Mouse (Mus musculus) heart, embryonic 12.5 days (tissue): ENCODE measurements around the gene Slco3a1. TPM values are rescaled to one million over a fixed set of nuclear protein-coding genes. Genes with fewer than 3 reads are reported as not detected.

Experiments
- ATAC-seq: fragments of 200-750 bp; cut with Nextera tagmentation; 2 replicates; pipeline ENCODE4 v1.8.0; 2017; ENCODE audit warnings: moderate TSS enrichment, moderate library complexity; ENCODE audit not compliant: insufficient number of reproducible peaks, low FRiP score
- H3K27ac ChIP-seq: fragments of 300-500 bp; sonication (generic); 2 replicates; pipeline ENCODE4 v1.5.1; 2016; ENCODE audit warnings: mild to moderate bottlenecking, moderate library complexity; ENCODE audit not compliant: poor library complexity, severe bottlenecking
- H3K27me3 ChIP-seq: fragments of 300-500 bp; sonication (generic); replicated peaks from 2 replicates; pipeline ENCODE4 v1.6.1; 2016; ENCODE audit warnings: mild to moderate bottlenecking, moderate library complexity
- H3K36me3 ChIP-seq: fragments of 300-500 bp; sonication (generic); 2 replicates; pipeline ENCODE4 v1.6.1; 2016; ENCODE audit warnings: mild to moderate bottlenecking, moderate library complexity
- H3K4me1 ChIP-seq: fragments of 300-500 bp; sonication (generic); replicated peaks from 2 replicates; pipeline ENCODE4 v1.6.1; 2016; ENCODE audit warnings: mild to moderate bottlenecking
- H3K4me2 ChIP-seq: fragments of 300-500 bp; sonication (generic); 2 replicates; pipeline ENCODE4 v1.6.1; 2016; ENCODE audit warnings: mild to moderate bottlenecking, moderate library complexity
- H3K4me3 ChIP-seq: fragments of 300-500 bp; sonication (generic); 2 replicates; pipeline ENCODE4 v1.5.1; 2016; ENCODE audit warnings: mild to moderate bottlenecking
- H3K9ac ChIP-seq: fragments of 300-500 bp; sonication (generic); 2 replicates; pipeline ENCODE4 v1.6.1; 2016; ENCODE audit warnings: mild to moderate bottlenecking, moderate library complexity
- H3K9me3 ChIP-seq: fragments of 300-500 bp; sonication (generic); replicated peaks from 2 replicates; pipeline ENCODE4 v1.6.1; 2016; ENCODE audit warnings: mild to moderate bottlenecking, moderate library complexity
- WGBS: fragments of 180-500 bp; shearing (Covaris S2); methylation state at CpG from one replicate; pipeline ENCODE4 v1.1.7; 2016; 5-methylcytosine and 5-hydroxymethylcytosine counted together
- polyA plus RNA-seq: library from polyadenylated mRNA; unstranded; fragments of >200 nt; fragmentation: Nextera tagmentation; extraction: Ambion mirVana; gene quantifications from 2 replicates; pipeline ENCODE4 v1.2.1, GENCODE M21; 2016

The Slco3a1 gene
- polyA plus RNA-seq, 1 experiment from 2014 or later = 29.8 TPM

DNA sequence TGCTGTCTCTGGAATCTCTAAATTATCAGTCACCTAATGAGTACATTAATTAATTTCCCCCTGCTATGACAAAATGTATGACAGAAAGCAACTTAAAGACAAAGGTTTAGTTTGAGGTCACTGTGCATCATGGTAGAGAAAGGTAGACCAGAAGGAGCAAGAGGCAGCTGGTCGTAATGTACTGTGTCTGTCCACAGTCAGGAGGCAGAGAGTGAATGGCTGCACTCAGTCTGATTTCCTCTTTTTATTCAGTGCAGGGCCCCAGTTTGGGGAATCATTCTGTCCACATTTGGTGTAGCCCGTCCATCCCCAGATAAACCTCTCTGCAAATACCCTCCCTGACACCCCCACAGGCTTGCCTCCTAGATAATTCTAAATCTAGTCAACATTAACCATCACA is 68.9 kb downstream of the Slco3a1 start:
- ATAC-seq = no peak
- Histone ChIP-seq H3K9ac (no peak overlapping the region), H3K9me3 (no peaks in the 10 kb centered on the region), H3K36me3 (no peaks in the 10 kb centered on the region), H3K4me3 (no peak overlapping the region), H3K27me3 (no peaks in the 10 kb centered on the region), H3K4me1 (peaks cover 21% of the 10 kb centered on the region), H3K27ac (no peak overlapping the region), H3K4me2 (no peak overlapping the region)
- WGBS = 72% methylated on average over 2 of the region's 2 CpGs

DNA sequence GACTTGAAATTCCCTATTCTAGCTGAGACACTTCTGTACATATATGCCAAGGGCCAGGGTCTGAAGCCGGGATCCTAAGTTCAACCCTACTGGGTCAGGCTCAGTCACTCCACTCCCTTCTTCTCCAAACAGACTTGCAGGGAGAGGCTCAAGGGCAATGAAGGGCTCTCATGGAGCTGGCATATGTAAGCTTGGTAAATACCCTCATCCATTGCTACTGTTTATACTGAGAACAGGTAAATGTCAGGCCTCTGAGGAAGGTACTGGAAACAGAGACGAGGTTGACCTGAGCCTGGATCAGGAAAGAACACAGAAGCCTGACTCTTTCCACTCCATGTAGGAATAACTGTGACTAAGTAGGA is 70.6 kb downstream of the Slco3a1 start:
- no peaks in the 10 kb centered on the region for H3K9me3 ChIP-seq
- H3K4me1 ChIP-seq = peaks cover 23% of the 10 kb centered on the region
- no peak overlapping the region for H3K9ac ChIP-seq
- ATAC-seq = no peak
- no peak overlapping the region for H3K27ac ChIP-seq
- 90% methylated on average over 2 of the region's 2 CpGs for WGBS
- no peaks in the 10 kb centered on the region for H3K27me3 ChIP-seq
- no peaks in the 10 kb centered on the region for H3K36me3 ChIP-seq
- no peak overlapping the region for H3K4me2 ChIP-seq
- H3K4me3 ChIP-seq = no peak overlapping the region

DNA sequence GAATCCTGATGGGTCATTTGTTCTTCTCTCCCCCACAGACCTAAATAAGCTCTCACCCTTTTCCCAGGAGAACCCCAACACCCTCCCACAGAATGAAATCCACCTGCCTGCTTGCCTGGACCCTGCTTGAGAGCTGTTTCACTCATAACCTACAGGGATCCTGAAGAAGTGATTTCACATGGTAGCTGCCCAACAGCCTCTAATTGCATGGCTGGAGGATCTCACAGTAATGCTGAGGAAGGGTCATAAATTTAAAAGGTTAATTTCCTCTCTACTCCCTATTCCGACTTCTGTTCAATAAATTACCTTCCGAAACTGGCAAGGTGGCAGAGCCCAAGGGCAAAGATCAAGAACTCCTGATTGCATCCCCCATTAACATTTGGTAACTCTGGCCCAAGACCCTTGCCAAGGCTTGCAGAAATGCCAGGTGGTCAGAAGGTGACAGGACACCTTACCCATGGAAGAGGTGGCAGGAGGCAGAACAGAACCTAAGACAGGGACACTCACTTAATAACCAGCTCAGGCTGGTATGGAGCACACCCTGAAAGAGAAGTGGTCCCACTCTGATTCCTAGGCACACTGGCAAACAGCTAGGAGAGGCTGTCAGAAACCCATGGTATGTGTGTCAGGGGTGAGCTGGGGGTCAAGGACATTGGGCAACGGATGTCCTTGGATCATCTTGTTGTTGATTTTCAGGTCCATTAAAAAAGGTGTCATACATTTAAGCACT is 71.1 kb downstream of the Slco3a1 start:
- Histone ChIP-seq H3K9ac (no peak overlapping the region), H3K36me3 (no peaks in the 10 kb centered on the region), H3K9me3 (no peaks in the 10 kb centered on the region), H3K4me3 (no peak overlapping the region), H3K27me3 (no peaks in the 10 kb centered on the region), H3K27ac (no peak overlapping the region), H3K4me1 (peaks cover 18% of the 10 kb centered on the region; the same call in 1 of the 2 replicates), H3K4me2 (no peak overlapping the region)
- no peak for ATAC-seq
- 81% methylated on average over 3 of the region's 3 CpGs for WGBS

DNA sequence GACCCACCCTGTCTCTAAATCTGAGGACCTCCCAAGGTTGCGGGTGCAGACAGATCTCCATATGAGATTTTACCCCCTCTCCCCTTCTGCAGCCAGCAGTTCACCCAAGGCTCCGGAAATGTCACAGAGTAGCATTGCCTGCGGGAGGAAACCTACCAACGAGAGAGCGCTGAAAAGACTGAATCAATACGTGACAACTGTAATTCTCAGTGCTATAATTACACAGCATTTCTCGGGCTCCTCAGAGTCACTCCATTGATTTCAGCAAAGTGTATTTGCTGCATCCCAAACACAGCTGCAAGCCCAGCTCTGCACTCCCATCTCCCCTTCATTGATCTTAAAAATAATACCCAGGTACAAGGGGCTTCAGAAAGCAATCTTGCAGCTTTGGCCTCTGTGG is 82.8 kb downstream of the Slco3a1 start:
- Histone ChIP-seq H3K4me3 (no peak overlapping the region), H3K36me3 (no peaks in the 10 kb centered on the region), H3K27me3 (no peaks in the 10 kb centered on the region), H3K27ac (no peak overlapping the region), H3K4me2 (no peak overlapping the region), H3K4me1 (peaks cover 50% of the 10 kb centered on the region), H3K9ac (no peak overlapping the region), H3K9me3 (no peaks in the 10 kb centered on the region)
- WGBS = 60% methylated on average over 7 of the region's 7 CpGs
- ATAC-seq = no peak

DNA sequence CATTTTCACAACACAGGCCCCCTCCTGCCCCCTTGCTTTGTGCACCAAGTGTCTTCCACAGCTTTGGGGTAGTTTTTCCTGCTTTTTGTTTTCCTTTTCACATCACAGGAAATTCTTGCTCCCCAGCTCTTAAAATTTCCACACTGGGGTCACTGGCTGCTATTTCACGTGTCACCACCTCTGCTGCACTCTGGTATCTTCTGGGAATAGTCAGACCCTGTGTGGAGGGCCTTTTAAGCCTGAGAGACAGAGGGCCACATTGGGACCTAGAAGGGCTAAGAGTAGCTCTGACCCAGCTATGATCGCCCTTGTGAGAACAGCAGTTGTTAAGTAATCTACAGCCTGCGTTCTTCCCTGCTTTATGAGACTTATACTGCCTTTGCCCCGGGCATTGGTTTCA is 87.7 kb downstream of the Slco3a1 start:
- Histone ChIP-seq H3K36me3 (no peaks in the 10 kb centered on the region), H3K4me3 (no peak overlapping the region), H3K4me1 (peaks cover 67% of the 10 kb centered on the region), H3K9ac (no peak overlapping the region; the same call in 1 of the 2 replicates), H3K27ac (peak overlapping the region; percentile 49), H3K9me3 (no peaks in the 10 kb centered on the region), H3K27me3 (no peaks in the 10 kb centered on the region), H3K4me2 (no peak overlapping the region)
- ATAC-seq = no peak
- WGBS = 47% methylated on average over 4 of the region's 4 CpGs

DNA sequence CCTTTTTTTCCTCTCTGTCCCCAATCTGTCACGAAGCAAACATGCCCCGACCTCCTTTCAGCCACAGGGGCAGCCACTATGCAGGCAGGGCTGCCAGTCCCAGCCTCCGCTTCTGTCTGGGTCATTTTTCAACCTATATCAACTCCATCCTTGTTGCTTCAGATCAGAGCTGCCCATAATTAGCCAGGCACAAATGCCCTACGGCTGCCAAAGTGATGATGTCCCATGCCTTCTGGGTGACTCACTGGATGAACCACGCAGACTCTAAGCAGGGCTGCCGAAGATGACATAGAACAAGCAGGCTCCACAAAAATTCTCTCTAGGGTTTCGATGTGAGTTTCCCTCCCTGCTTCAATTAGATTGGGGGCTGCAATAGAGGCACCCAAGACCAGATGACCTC is 89.9 kb downstream of the Slco3a1 start:
- peak overlapping the region; percentile 45; the same call in 1 of the 2 replicates for H3K9ac ChIP-seq
- peaks cover 70% of the 10 kb centered on the region for H3K4me1 ChIP-seq
- 36% methylated on average over 7 of the region's 7 CpGs for WGBS
- H3K27ac ChIP-seq = peak overlapping the region; percentile 64
- H3K4me3 ChIP-seq = no peak overlapping the region
- no peak overlapping the region for H3K4me2 ChIP-seq
- no peaks in the 10 kb centered on the region for H3K27me3 ChIP-seq
- peak; percentile 27; the same call in 1 of the 2 replicates for ATAC-seq
- no peaks in the 10 kb centered on the region for H3K9me3 ChIP-seq
- H3K36me3 ChIP-seq = no peaks in the 10 kb centered on the region

DNA sequence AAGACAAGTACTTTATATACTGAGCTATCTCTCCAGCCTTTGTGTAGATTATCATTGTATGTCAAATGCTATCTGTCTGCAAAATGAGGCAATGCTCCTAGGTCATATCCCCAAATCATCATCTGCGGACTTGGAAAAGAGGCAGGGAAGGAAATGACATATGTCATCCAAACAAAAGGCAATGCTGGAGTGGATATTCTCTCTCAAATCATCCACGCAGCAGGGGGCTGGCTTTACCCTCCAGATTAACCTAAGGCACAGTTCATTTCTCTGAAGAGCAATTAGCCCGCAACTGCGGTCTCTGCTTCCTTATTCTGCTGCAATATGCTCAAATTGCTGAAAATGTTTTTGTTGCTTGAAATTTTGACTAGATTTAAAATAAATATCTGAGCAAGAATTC is 92.1 kb downstream of the Slco3a1 start:
- ATAC-seq = no peak
- H3K4me2 ChIP-seq = no peak overlapping the region
- H3K9me3 ChIP-seq = no peaks in the 10 kb centered on the region
- no peaks in the 10 kb centered on the region for H3K27me3 ChIP-seq
- no peak overlapping the region for H3K9ac ChIP-seq
- H3K4me3 ChIP-seq = no peak overlapping the region
- no peaks in the 10 kb centered on the region for H3K36me3 ChIP-seq
- WGBS = 62% methylated on average over 4 of the region's 4 CpGs
- peaks cover 77% of the 10 kb centered on the region for H3K4me1 ChIP-seq
- no peak overlapping the region for H3K27ac ChIP-seq

DNA sequence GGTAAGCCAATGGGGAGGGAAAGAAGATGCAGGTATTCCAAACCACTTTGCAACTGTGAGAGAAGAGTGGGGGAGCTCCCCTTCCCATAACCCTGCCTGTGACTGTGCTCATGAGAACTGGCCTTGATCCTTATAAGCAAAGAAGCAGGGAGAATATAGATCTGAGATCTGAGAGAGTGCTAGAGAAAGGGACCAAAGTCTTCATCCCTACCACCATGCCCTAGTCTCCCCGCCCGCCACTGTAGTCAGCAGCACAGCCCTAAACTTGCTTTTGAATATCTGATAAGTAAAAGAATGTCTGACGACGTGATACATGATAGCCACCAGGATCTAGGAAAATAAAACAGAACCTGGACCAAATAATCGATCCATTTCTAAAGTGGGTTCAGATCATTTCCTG is 92.8 kb downstream of the Slco3a1 start:
- no peak overlapping the region for H3K4me3 ChIP-seq
- ATAC-seq = no peak
- 72% methylated on average over 5 of the region's 5 CpGs for WGBS
- H3K4me1 ChIP-seq = peaks cover 74% of the 10 kb centered on the region
- H3K27ac ChIP-seq = no peak overlapping the region
- no peaks in the 10 kb centered on the region for H3K27me3 ChIP-seq
- H3K36me3 ChIP-seq = no peaks in the 10 kb centered on the region
- no peaks in the 10 kb centered on the region for H3K9me3 ChIP-seq
- H3K9ac ChIP-seq = no peak overlapping the region
- no peak overlapping the region for H3K4me2 ChIP-seq

DNA sequence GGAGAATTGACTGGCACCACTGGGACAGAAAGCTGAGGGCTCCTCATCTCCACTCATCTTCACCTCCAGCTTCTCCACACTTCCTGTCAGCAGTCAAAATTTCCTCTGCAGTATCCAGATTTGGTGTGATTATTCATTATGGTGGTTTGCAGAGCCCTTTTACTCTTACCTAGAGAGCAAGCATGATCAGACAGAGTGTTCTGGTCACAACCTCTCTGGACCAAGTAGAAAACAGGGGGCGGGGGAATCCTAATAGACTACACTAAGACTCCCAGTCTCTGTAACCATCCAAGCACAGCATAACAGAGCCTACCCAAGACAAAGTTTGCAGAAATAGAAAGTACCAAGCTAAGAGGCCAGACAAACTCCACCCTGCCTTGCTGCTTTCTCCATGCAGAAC is 93.4 kb downstream of the Slco3a1 start:
- H3K4me2 ChIP-seq = no peak overlapping the region
- H3K4me3 ChIP-seq = no peak overlapping the region
- no peak for ATAC-seq
- no peaks in the 10 kb centered on the region for H3K27me3 ChIP-seq
- H3K36me3 ChIP-seq = no peaks in the 10 kb centered on the region
- H3K4me1 ChIP-seq = peaks cover 68% of the 10 kb centered on the region
- no peak overlapping the region for H3K27ac ChIP-seq
- no peak overlapping the region for H3K9ac ChIP-seq
- no peaks in the 10 kb centered on the region for H3K9me3 ChIP-seq
- 100% methylated on average over 1 of the region's 1 CpGs for WGBS

DNA sequence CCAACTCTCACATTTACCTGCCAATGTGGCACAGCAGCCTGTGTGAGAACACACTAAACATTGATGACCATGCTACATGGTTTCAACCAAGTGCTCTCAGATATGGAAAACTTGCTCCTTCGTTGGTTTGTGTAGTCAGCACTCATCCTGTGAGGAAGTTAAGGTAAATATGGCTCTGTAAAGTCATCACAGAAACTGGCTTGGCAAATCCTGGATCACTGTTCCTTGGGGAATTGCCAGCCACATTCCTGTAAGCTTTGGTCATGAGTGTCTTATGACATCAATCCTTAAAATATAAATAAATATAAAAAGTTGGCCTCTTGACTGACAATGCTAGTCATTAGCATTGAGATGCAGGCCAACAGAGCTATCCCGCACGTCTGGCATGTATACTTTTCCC is 94.8 kb downstream of the Slco3a1 start:
- H3K27me3 ChIP-seq = no peaks in the 10 kb centered on the region
- no peak overlapping the region for H3K4me3 ChIP-seq
- WGBS = 75% methylated on average over 3 of the region's 3 CpGs
- no peak for ATAC-seq
- no peaks in the 10 kb centered on the region for H3K9me3 ChIP-seq
- no peak overlapping the region for H3K27ac ChIP-seq
- peaks cover 54% of the 10 kb centered on the region for H3K4me1 ChIP-seq
- no peak overlapping the region for H3K9ac ChIP-seq
- H3K4me2 ChIP-seq = no peak overlapping the region
- no peaks in the 10 kb centered on the region for H3K36me3 ChIP-seq

DNA sequence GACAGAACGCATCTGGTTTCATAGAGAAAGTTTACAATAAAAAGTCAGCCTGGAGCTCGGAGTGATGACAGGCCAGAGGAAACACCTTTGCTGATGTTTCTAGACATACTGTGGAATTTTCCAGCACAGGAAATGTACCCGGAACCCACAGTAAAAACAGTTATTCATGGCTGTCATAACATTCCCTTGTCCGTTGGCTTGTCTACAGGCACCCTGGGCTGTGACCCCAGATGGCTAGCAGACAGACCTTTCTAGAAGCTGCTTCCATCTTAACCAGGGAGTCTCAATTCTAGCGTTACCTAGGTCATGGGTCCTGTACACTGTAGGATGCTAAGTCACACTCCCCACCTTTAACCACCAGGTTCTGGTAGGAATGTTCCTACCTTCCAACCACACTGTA is 95.3 kb downstream of the Slco3a1 start:
- H3K36me3 ChIP-seq = no peaks in the 10 kb centered on the region
- WGBS = 53% methylated on average over 5 of the region's 5 CpGs
- H3K4me1 ChIP-seq = peaks cover 49% of the 10 kb centered on the region
- H3K4me2 ChIP-seq = no peak overlapping the region
- H3K4me3 ChIP-seq = no peak overlapping the region
- no peaks in the 10 kb centered on the region for H3K27me3 ChIP-seq
- peak overlapping the region; percentile 73 for H3K27ac ChIP-seq
- H3K9me3 ChIP-seq = no peaks in the 10 kb centered on the region
- H3K9ac ChIP-seq = no peak overlapping the region
- peak; percentile 59; the same call in 1 of the 2 replicates for ATAC-seq
